Mouse (Mus musculus) MEL (cell line): ENCODE data around the gene Tnfsf9. TPM values are rescaled to one million over a fixed set of nuclear protein-coding genes. Genes with fewer than 3 reads are reported as not detected.
A peak's percentile ranks its signal among the peaks of the same experiment; 100 is the strongest.

Source experiments
- DNase-seq: peaks from one replicate; pipeline ENCODE4 v3.0.0; 2011; ENCODE audit warnings: low read depth, low spot score
- H3K27ac ChIP-seq: 2 replicates; pipeline ENCODE4 v1.5.1; 2012; ENCODE audit warnings: low read depth, mild to moderate bottlenecking, control low read depth, low read length, moderate library complexity; ENCODE audit not compliant: control insufficient read depth
- H3K27me3 ChIP-seq, 2 experiments: fragments of 150-350 bp in 1 of 2; sonication (generic) in 1 of 2; 2 replicates each; pipeline ENCODE4 v1.6.1; 2012; ENCODE audit warnings: low read length in 2 of 2, mild to moderate bottlenecking in 2 of 2, improper control_type of control experiment in 1 of 2, moderate library complexity in 1 of 2; ENCODE audit not compliant: insufficient read depth in 2 of 2, control insufficient read depth in 1 of 2
- H3K36me3 ChIP-seq, 2 experiments: 2 replicates each; pipeline ENCODE4 v1.6.1; 2012 to 2014; ENCODE audit warnings: low read length in 2 of 2, improper control_type of control experiment in 1 of 2, inconsistent platforms in 1 of 2, mild to moderate bottlenecking in 1 of 2; ENCODE audit not compliant: insufficient read depth in 2 of 2, control insufficient read depth in 1 of 2
- H3K4me1 ChIP-seq, 2 experiments: fragments of 150-350 bp in 1 of 2; sonication (generic) in 1 of 2; 2 replicates each; pipeline ENCODE4 v1.6.1; 2012; ENCODE audit warnings: low read length in 2 of 2, improper control_type of control experiment in 1 of 2, mild to moderate bottlenecking in 1 of 2; ENCODE audit not compliant: insufficient read depth in 2 of 2, control insufficient read depth in 1 of 2
- H3K4me3 ChIP-seq, 2 experiments: fragments of 150-350 bp in 1 of 2; sonication (generic) in 1 of 2; 2 replicates each; pipeline ENCODE4 v1.5.1; 2012; ENCODE audit warnings: low read depth in 2 of 2, low read length in 2 of 2, mild to moderate bottlenecking in 2 of 2, moderate library complexity in 2 of 2, control low read depth in 1 of 2, improper control_type of control experiment in 1 of 2; ENCODE audit not compliant: control insufficient read depth in 1 of 2, insufficient read depth in 1 of 2
- H3K79me2 ChIP-seq: 2 replicates; pipeline ENCODE4 v1.6.1; 2012; ENCODE audit warnings: mild to moderate bottlenecking, low read length, moderate library complexity; ENCODE audit not compliant: control insufficient read depth, poor library complexity, insufficient read depth
- H3K9ac ChIP-seq: 2 replicates; pipeline ENCODE4 v1.6.1; 2012; ENCODE audit warnings: low read depth, mild to moderate bottlenecking, control low read depth, low read length, moderate library complexity; ENCODE audit not compliant: control insufficient read depth, poor library complexity, severe bottlenecking
- H3K9me3 ChIP-seq: fragments of 150-350 bp; sonication (generic); replicated peaks from 2 replicates; pipeline ENCODE4 v1.6.1; 2012; ENCODE audit warnings: mild to moderate bottlenecking, low read length, improper control_type of control experiment, moderate library complexity; ENCODE audit not compliant: insufficient read depth
- BHLHE40 ChIP-seq: IDR thresholded peaks from 2 replicates; pipeline ENCODE4 v1.6.1; 2012; ENCODE audit warnings: low read depth, mild to moderate bottlenecking, inconsistent platforms, low read length, improper control_type of control experiment, borderline replicate concordance
- CHD1 ChIP-seq: IDR thresholded peaks from 2 replicates; pipeline ENCODE4 v1.6.1; 2012; ENCODE audit warnings: low read depth, mild to moderate bottlenecking, inconsistent platforms, low read length, improper control_type of control experiment
- CHD2 ChIP-seq: IDR thresholded peaks from 2 replicates; pipeline ENCODE4 v1.6.1; 2011; ENCODE audit warnings: low read length, improper control_type of control experiment
- E2F4 ChIP-seq: IDR thresholded peaks from 2 replicates; pipeline ENCODE4 v1.6.1; 2011; ENCODE audit warnings: low read depth, low read length, improper control_type of control experiment, borderline replicate concordance
- EP300 ChIP-seq, 2 experiments: IDR thresholded peaks; 2 replicates each; pipeline ENCODE4 v1.6.1; 2011; ENCODE audit warnings: improper control_type of control experiment in 2 of 2, low read length in 2 of 2, low read depth in 1 of 2, mild to moderate bottlenecking in 1 of 2
- GABPA ChIP-seq: IDR thresholded peaks from 2 replicates; pipeline ENCODE4 v1.6.1; 2012; ENCODE audit warnings: low read depth, mild to moderate bottlenecking, inconsistent platforms, low read length, improper control_type of control experiment, moderate library complexity
- MAFK ChIP-seq: IDR thresholded peaks from 2 replicates; pipeline ENCODE4 v1.6.1; 2011; ENCODE audit warnings: low read depth, mild to moderate bottlenecking, low read length, improper control_type of control experiment, borderline replicate concordance
- MAX ChIP-seq: IDR thresholded peaks from 2 replicates; pipeline ENCODE4 v1.6.1; 2011; ENCODE audit warnings: low read length, improper control_type of control experiment
- MAZ ChIP-seq: IDR thresholded peaks from 2 replicates; pipeline ENCODE4 v1.6.1; 2012; ENCODE audit warnings: low read depth, mild to moderate bottlenecking, inconsistent platforms, low read length, improper control_type of control experiment
- MEF2A ChIP-seq: IDR thresholded peaks from 2 replicates; pipeline ENCODE4 v1.6.1; 2014; ENCODE audit warnings: low read depth, mild to moderate bottlenecking, inconsistent platforms, low read length, improper control_type of control experiment; ENCODE audit not compliant: poor library complexity, insufficient replicate concordance, severe bottlenecking; ENCODE audit errors: extremely low read depth
- MXI1 ChIP-seq: IDR thresholded peaks from 2 replicates; pipeline ENCODE4 v1.6.1; 2011; ENCODE audit warnings: mild to moderate bottlenecking, low read depth, low read length, improper control_type of control experiment
- POLR2AphosphoS5 ChIP-seq: IDR thresholded peaks from 2 replicates; pipeline ENCODE4 v1.6.1; 2012; ENCODE audit warnings: low read depth, borderline replicate concordance, mild to moderate bottlenecking, inconsistent platforms, low read length, moderate library complexity, mixed read lengths
- RCOR1 ChIP-seq: IDR thresholded peaks from 2 replicates; pipeline ENCODE4 v1.6.1; 2012; ENCODE audit warnings: low read depth, mild to moderate bottlenecking, inconsistent platforms, low read length, improper control_type of control experiment
- TBP ChIP-seq: IDR thresholded peaks from 2 replicates; pipeline ENCODE4 v1.8.0; 2011; ENCODE audit warnings: low read depth, low read length, improper control_type of control experiment
- USF1 ChIP-seq: IDR thresholded peaks from 2 replicates; pipeline ENCODE4 v1.6.1; 2014; ENCODE audit warnings: low read depth, mild to moderate bottlenecking, inconsistent platforms, low read length, improper control_type of control experiment, moderate library complexity
- USF2 ChIP-seq, 2 experiments: IDR thresholded peaks; 2 replicates each; pipeline ENCODE4 v1.6.1; 2011 to 2012; ENCODE audit warnings: improper control_type of control experiment in 2 of 2, low read length in 2 of 2, borderline replicate concordance in 1 of 2, inconsistent platforms in 1 of 2, low read depth in 1 of 2, mild to moderate bottlenecking in 1 of 2; ENCODE audit not compliant: insufficient read depth in 1 of 2
- ZMIZ1 ChIP-seq: IDR thresholded peaks from 2 replicates; pipeline ENCODE4 v1.6.1; 2012; ENCODE audit warnings: low read depth, mild to moderate bottlenecking, inconsistent platforms, low read length, improper control_type of control experiment, moderate library complexity
- polyA plus RNA-seq, 2 experiments: library from polyadenylated mRNA; stranded (reverse) in 1 of 2; unstranded in 1 of 2; fragments of >175 nt in 1 of 2; fragments of >200 nt in 1 of 2; gene quantifications; 2 replicates each; pipeline versions ENCODE4 v1.2.1 to v1.2.4; 2012; ENCODE audit warnings: low replicate concordance in 2 of 2, low read depth in 1 of 2; ENCODE audit not compliant: insufficient read length in 2 of 2, insufficient read depth in 1 of 2, missing spikeins in 1 of 2
- total RNA-seq: library from RNA; depleted of rRNA; stranded (reverse); fragments of 300-350 nt; gene quantifications from 2 replicates; pipeline ENCODE4 v1.2.3, GENCODE M21; 2012

Tnfsf9 gene
- total and polyA plus RNA-seq, 3 experiments = 2.0 to 3.4 TPM; not detected in 1

GRCm38 (mm10) chr17:57060231-57060801 lies 44.8 kb upstream of the Tnfsf9 start (continued):
- TF ChIP-seq MEF2A (no peak), MXI1 (peak; percentile 28; the same call in 1 of the 2 replicates), BHLHE40 (no peak), ZMIZ1 (no peak), MAFK (no peak), RCOR1 (no peak), E2F4 (no peak), CHD2 (no peak), MAX (no peak), GABPA (no peak), CHD1 (0 out of 2 replicates have a peak, but pooled peaks have one; percentile 3), USF2 (IDR thresholded peaks at IDR 0.05; ENCODE audit: borderline replicate concordance in 1 of 2, insufficient read depth in 1 of 2, low read depth in 1 of 2, low read length in 2 of 2) (no peak), TBP (0 out of 2 replicates have a peak, but pooled peaks have one; percentile 17), MAZ (no peak; the same call in 1 of the 2 replicates), POLR2AphosphoS5 (no peak)

GRCm38 (mm10) chr17:57061069-57061468 lies 44.1 kb upstream of the Tnfsf9 start:
- Histone ChIP-seq H3K27me3 (no peaks in the 10 kb centered on the region), H3K4me1 (peaks cover 2 to 18% of the 10 kb centered on the region in 2 experiments; a peak in 3 of 4 replicates), H3K9me3 (no peaks in the 10 kb centered on the region), H3K9ac (peak overlapping the region; percentile 40), H3K27ac (no peak overlapping the region), H3K36me3 (peaks cover 0 to 8% of the 10 kb centered on the region in 2 experiments; a peak in 1 of 4 replicates), H3K4me3 (peak overlapping the region; percentile 1 to 46; a peak in 3 of 4 replicates), H3K79me2 (peaks cover 6% of the 10 kb centered on the region)
- DNase-seq = no peak
- TF ChIP-seq USF1 (peak; percentile 46), BHLHE40 (peak; percentile 58; the same call in 1 of the 2 replicates), MXI1 (no peak), EP300 (IDR thresholded peaks at IDR 0.05; ENCODE audit: low read depth in 1 of 2, low read length in 2 of 2) (no peak)
